In the genomic region with DNA sequence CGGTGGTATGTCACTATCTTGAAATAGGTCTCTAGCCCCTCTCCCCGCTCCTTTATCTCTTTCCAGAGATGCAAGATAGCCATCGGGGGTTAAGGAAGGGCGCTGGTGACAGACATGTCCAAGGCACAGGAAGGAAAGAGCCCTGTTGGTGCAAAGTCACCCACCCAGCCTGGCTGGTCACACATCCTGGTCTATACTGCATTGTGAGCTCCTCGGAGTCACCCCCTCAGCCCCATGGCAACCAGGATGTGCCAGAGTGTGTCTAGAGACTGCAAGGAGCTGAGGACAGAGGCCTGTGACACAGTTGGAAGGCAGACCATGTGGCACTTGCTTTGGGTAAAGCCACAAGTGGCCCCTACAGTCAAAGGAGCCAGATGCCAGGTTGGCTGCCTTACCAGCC, we compare ENCODE assay signal across 25 mouse cellular contexts.
DNase-seq lines count a peak whose midpoint lies in the region; ATAC-seq and TF ChIP-seq lines count a peak whose summit lies in the region.
"Had no signal": no experiment of that assay in that cellular context is flagged by ENCODE, and none has a peak within 500 bp of the region (broad histone marks: within the 10 kb centered on the region; RNA-seq: fewer than 3 reads in every experiment).

No protein-coding gene starts in this region.

- WGBS in heart, postnatal 0 days: 55% methylated on average over 5 of the region's 5 CpGs
- WGBS in lung, adult 2 months: 51% methylated on average over 5 of the region's 5 CpGs
- 83% methylated on average over 5 of the region's 5 CpGs for WGBS in thymus, adult 2 months
- whole genome bisulfite sequencing in neural tube, embryonic 15.5 days: 89% methylated on average over 5 of the region's 5 CpGs

- H3K27ac ChIP-seq in heart, postnatal 0 days (ENCODE audit: low read depth): peak overlapping the region; percentile 47; the same call in 1 of the 2 replicates
- H3K27ac ChIP-seq in thymus, adult 2 months (ENCODE audit: control insufficient read depth, insufficient read depth, low read length): peak overlapping the region; percentile 95
- 0 out of 2 replicates have a peak overlapping the region, but pooled peaks have one; percentile 9 for H3K27ac ChIP-seq in neural tube, embryonic 15.5 days (replicated peaks)
- H3K27ac ChIP-seq: embryonic facial prominence, embryonic 12.5 days; hindbrain, embryonic 15.5 days; intestine, embryonic 15.5 days; liver, embryonic 13.5 days; stomach, postnatal 0 days had no signal

- no peak for TF ChIP-seq CTCF in heart, postnatal 0 days (IDR thresholded peaks at IDR 0.05; ENCODE audit: low read depth)
- TF ChIP-seq CTCF in lung, adult 2 months (IDR thresholded peaks at IDR 0.05; ENCODE audit: insufficient read depth, low read length): no peak
- TF ChIP-seq CTCF in thymus, adult 2 months (IDR thresholded peaks at IDR 0.05; ENCODE audit: borderline replicate concordance, control insufficient read depth, extremely low read depth, insufficient read depth, low read length, poor library complexity): no peak

- DNase-seq in heart, postnatal 0 days (ENCODE audit: low spot score): no peak
- DNase-seq in heart, adult 9 months (ENCODE audit: low spot score in 2 of 2): no peak
- DNase-seq in lung, postnatal 36 days: peak; percentile 26
- DNase-seq in lung, adult 2 months: no peak
- no peak for DNase-seq in thymus, adult 2 months
- no peak for DNase-seq in thymus, postnatal 4 days
- no peak for DNase-seq in adrenal gland, postnatal 4 days (ENCODE audit: low spot score in 2 of 2)
- DNase-seq: adrenal gland, adult 8-10 months; cerebellum, adult 2 months; cerebellum, postnatal 25 days; kidney, adult 8-10 months; layer of hippocampus, postnatal 36 days; liver, embryonic 13.5 days had no signal

- H3K4me3 ChIP-seq in heart, postnatal 0 days (ENCODE audit: low read depth, low read length): no peak overlapping the region
- no peak overlapping the region for H3K4me3 ChIP-seq in lung, adult 2 months (replicated peaks; ENCODE audit: extremely low read depth, low read depth, low read length)
- H3K4me3 ChIP-seq in thymus, adult 2 months (ENCODE audit: control insufficient read depth, insufficient read depth, low read length): no peak overlapping the region
- H3K4me3 ChIP-seq in neural tube, embryonic 15.5 days (replicated peaks): no peak overlapping the region
- H3K4me3 ChIP-seq: embryonic facial prominence, embryonic 12.5 days; forebrain, embryonic 12.5 days; heart, embryonic 12.5 days; hindbrain, embryonic 15.5 days; intestine, embryonic 15.5 days; liver, embryonic 13.5 days; lung, embryonic 15.5 days; myocyte had no signal

- peaks cover 12% of the 10 kb centered on the region; the same call in 1 of the 2 replicates for H3K4me1 ChIP-seq in heart, postnatal 0 days (ENCODE audit: control insufficient read depth, insufficient read depth)
- H3K4me1 ChIP-seq in lung, adult 2 months (ENCODE audit: control insufficient read depth, insufficient read depth, low read length): peaks cover 21% of the 10 kb centered on the region
- peaks cover 72% of the 10 kb centered on the region for H3K4me1 ChIP-seq in thymus, adult 2 months (replicated peaks; ENCODE audit: control insufficient read depth, insufficient read depth, low read length)
- H3K4me1 ChIP-seq in neural tube, embryonic 15.5 days: peaks cover 22% of the 10 kb centered on the region

- TF ChIP-seq POLR2A in lung, adult 2 months (IDR thresholded peaks at IDR 0.05; ENCODE audit: borderline replicate concordance, extremely low read depth, low read depth, low read length): no peak
- no peak for TF ChIP-seq POLR2A in thymus, adult 2 months (IDR thresholded peaks at IDR 0.05; ENCODE audit: control insufficient read depth, extremely low read depth, insufficient read depth, low read length, poor library complexity)

- no peak for ATAC-seq in heart, postnatal 0 days (ENCODE audit: insufficient read depth, low read depth)
- no peak for ATAC-seq in neural tube, embryonic 15.5 days (ENCODE audit: low FRiP score)
- ATAC-seq: activated CD4-positive, CD25-positive, alpha-beta regulatory T cell, adult 4 months; intestine, embryonic 15.5 days; midbrain, embryonic 16.5 days had no signal

- TF ChIP-seq EP300 in heart, postnatal 0 days (IDR thresholded peaks at IDR 0.05; ENCODE audit: low read depth): no peak

- no peaks in the 10 kb centered on the region for H3K36me3 ChIP-seq in heart, postnatal 0 days (replicated peaks; ENCODE audit: control insufficient read depth, insufficient read depth, low read length)
- no peaks in the 10 kb centered on the region for H3K36me3 ChIP-seq in thymus, adult 2 months (ENCODE audit: control insufficient read depth, insufficient read depth, low read length)
- peaks cover 13% of the 10 kb centered on the region for H3K36me3 ChIP-seq in neural tube, embryonic 15.5 days
- H3K36me3 ChIP-seq: hindbrain, embryonic 15.5 days; intestine, embryonic 15.5 days; lung, embryonic 15.5 days had no signal

- H3K4me2 ChIP-seq in heart, postnatal 0 days (ENCODE audit: low read depth, low read length): no peak overlapping the region
- H3K4me2 ChIP-seq in neural tube, embryonic 15.5 days: no peak overlapping the region
- H3K4me2 ChIP-seq: embryonic facial prominence, embryonic 12.5 days; forebrain, embryonic 12.5 days; heart, embryonic 12.5 days; hindbrain, embryonic 15.5 days; intestine, embryonic 15.5 days; liver, embryonic 13.5 days; lung, embryonic 15.5 days had no signal

- no peaks in the 10 kb centered on the region for H3K9me3 ChIP-seq in heart, postnatal 0 days (replicated peaks; ENCODE audit: control insufficient read depth, low read length)
- H3K9me3 ChIP-seq in neural tube, embryonic 15.5 days (replicated peaks): no peaks in the 10 kb centered on the region
- H3K9me3 ChIP-seq: embryonic facial prominence, embryonic 12.5 days; forebrain, embryonic 12.5 days; heart, embryonic 12.5 days; hindbrain, embryonic 15.5 days; intestine, embryonic 15.5 days; liver, embryonic 13.5 days; lung, embryonic 15.5 days had no signal

- no peaks in the 10 kb centered on the region for H3K27me3 ChIP-seq in heart, postnatal 0 days (ENCODE audit: control insufficient read depth, insufficient read depth, low read length)
- no peaks in the 10 kb centered on the region for H3K27me3 ChIP-seq in thymus, adult 2 months (ENCODE audit: control insufficient read depth, insufficient read depth, low read length)
- no peaks in the 10 kb centered on the region for H3K27me3 ChIP-seq in neural tube, embryonic 15.5 days (replicated peaks)
- H3K27me3 ChIP-seq: CH12.LX; embryonic facial prominence, embryonic 12.5 days; forebrain, embryonic 12.5 days; heart, embryonic 12.5 days; hindbrain, embryonic 15.5 days; intestine, embryonic 15.5 days; liver, embryonic 13.5 days; lung, embryonic 15.5 days had no signal

- H3K9ac ChIP-seq in heart, postnatal 0 days (replicated peaks; ENCODE audit: low read depth, low read length): no peak overlapping the region
- H3K9ac ChIP-seq in neural tube, embryonic 15.5 days (replicated peaks): no peak overlapping the region
- H3K9ac ChIP-seq: embryonic facial prominence, embryonic 12.5 days; forebrain, embryonic 12.5 days; heart, embryonic 12.5 days; hindbrain, embryonic 15.5 days; intestine, embryonic 15.5 days; liver, embryonic 13.5 days; lung, embryonic 15.5 days had no signal

Comparison
In these comparisons a context has a peak if more than half of its experiments do, and no peak if none do; other contexts are left out.
1. H3K27ac ChIP-seq: peak in every context shown above with its lines; median percentile 95 in thymus, adult 2 months; 47 in heart, postnatal 0 days; 9 in neural tube, embryonic 15.5 days.